Mouse (Mus musculus): ENCODE results near the gene Rdh16f2. TPM values are rescaled to one million over a fixed set of nuclear protein-coding genes. Genes with fewer than 3 reads are reported as not detected.
"Not testable (repeated sequence)": the region's sequence is repeated elsewhere in the genome, so short reads cannot be mapped to it uniquely, and the experiment has no call there.

Gene Rdh16f2
- total RNA-seq (2014; fragmentation: Nextera tagmentation) (not detected in 2 replicates), total RNA-seq (2017) (not detected in 2 replicates)

- ATAC-seq (replicated peaks; ENCODE audit: low FRiP score, low TSS enrichment, poor library complexity, severe bottlenecking) = no peak
These were observed at the start of gene Rdh16f2 for GRCm38 (mm10) chr10:127866232-127866631. Rdh16f2 (plus strand) TSS chr10:127866474.

- not testable (repeated sequence) for ATAC-seq (replicated peaks; ENCODE audit: low FRiP score, low TSS enrichment, poor library complexity, severe bottlenecking)
These were observed 48.9 kb upstream of the Rdh16f2 start for GRCm38 (mm10) chr10:127817268-127817910.

GRCm38 (mm10) chr10:127821806-127822205, 44.5 kb upstream of the Rdh16f2 start:
- ATAC-seq (replicated peaks; ENCODE audit: low FRiP score, low TSS enrichment, poor library complexity, severe bottlenecking) = not testable (repeated sequence)

GRCm38 (mm10) chr10:127825386-127825785, 40.9 kb upstream of the Rdh16f2 start:
- ATAC-seq (replicated peaks; ENCODE audit: low FRiP score, low TSS enrichment, poor library complexity, severe bottlenecking) = no peak

GRCm38 (mm10) chr10:127829121-127829520, 37.2 kb upstream of the Rdh16f2 start:
- ATAC-seq (replicated peaks; ENCODE audit: low FRiP score, low TSS enrichment, poor library complexity, severe bottlenecking) = no peak

- not testable (repeated sequence) for ATAC-seq (replicated peaks; ENCODE audit: low FRiP score, low TSS enrichment, poor library complexity, severe bottlenecking)
These were observed 32.1 kb upstream of the Rdh16f2 start for GRCm38 (mm10) chr10:127834186-127834585.

GRCm38 (mm10) chr10:127835292-127835691, 31.0 kb upstream of the Rdh16f2 start:
- ATAC-seq (replicated peaks; ENCODE audit: low FRiP score, low TSS enrichment, poor library complexity, severe bottlenecking) = no peak

- ATAC-seq (replicated peaks; ENCODE audit: low FRiP score, low TSS enrichment, poor library complexity, severe bottlenecking) = not testable (repeated sequence)
These were observed 28.5 kb upstream of the Rdh16f2 start for GRCm38 (mm10) chr10:127837793-127838192.

- no peak for ATAC-seq (replicated peaks; ENCODE audit: low FRiP score, low TSS enrichment, poor library complexity, severe bottlenecking)
These were observed 27.7 kb upstream of the Rdh16f2 start for GRCm38 (mm10) chr10:127838539-127838938.

GRCm38 (mm10) chr10:127840776-127841175, 25.5 kb upstream of the Rdh16f2 start:
- ATAC-seq (replicated peaks; ENCODE audit: low FRiP score, low TSS enrichment, poor library complexity, severe bottlenecking) = no peak

GRCm38 (mm10) chr10:127845945-127846344, 20.3 kb upstream of the Rdh16f2 start:
- not testable (repeated sequence) for ATAC-seq (replicated peaks; ENCODE audit: low FRiP score, low TSS enrichment, poor library complexity, severe bottlenecking)

GRCm38 (mm10) chr10:127848089-127848488, 18.2 kb upstream of the Rdh16f2 start:
- ATAC-seq (replicated peaks; ENCODE audit: low FRiP score, low TSS enrichment, poor library complexity, severe bottlenecking) = no peak

- ATAC-seq (replicated peaks; ENCODE audit: low FRiP score, low TSS enrichment, poor library complexity, severe bottlenecking) = no peak
These were observed 16.6 kb upstream of the Rdh16f2 start, which contains the start of gene Rdh19 for GRCm38 (mm10) chr10:127849628-127850027. Rdh19 (plus strand) TSS chr10:127849928.

GRCm38 (mm10) chr10:127856376-127856775, 9.9 kb upstream of the Rdh16f2 start:
- no peak for ATAC-seq (replicated peaks; ENCODE audit: low FRiP score, low TSS enrichment, poor library complexity, severe bottlenecking)

GRCm38 (mm10) chr10:127864931-127865330, 1.3 kb upstream of the Rdh16f2 start:
- no peak for ATAC-seq (replicated peaks; ENCODE audit: low FRiP score, low TSS enrichment, poor library complexity, severe bottlenecking)

GRCm38 (mm10) chr10:127872484-127872883, 6.2 kb downstream of the Rdh16f2 start:
- ATAC-seq (replicated peaks; ENCODE audit: low FRiP score, low TSS enrichment, poor library complexity, severe bottlenecking) = no peak

- ATAC-seq (replicated peaks; ENCODE audit: low FRiP score, low TSS enrichment, poor library complexity, severe bottlenecking) = 0 out of 2 replicates have a peak, but pooled peaks have one; percentile 33
These were observed 11.4 kb downstream of the Rdh16f2 start for GRCm38 (mm10) chr10:127877681-127878080.

GRCm38 (mm10) chr10:127878262-127879057, 12.2 kb downstream of the Rdh16f2 start:
- no peak for ATAC-seq (replicated peaks; ENCODE audit: low FRiP score, low TSS enrichment, poor library complexity, severe bottlenecking)

GRCm38 (mm10) chr10:127879155-127879688, 12.9 kb downstream of the Rdh16f2 start:
- ATAC-seq (replicated peaks; ENCODE audit: low FRiP score, low TSS enrichment, poor library complexity, severe bottlenecking) = peak; percentile 72

- no peak for ATAC-seq (replicated peaks; ENCODE audit: low FRiP score, low TSS enrichment, poor library complexity, severe bottlenecking)
These were observed 14.8 kb downstream of the Rdh16f2 start for GRCm38 (mm10) chr10:127881041-127881440.

Data from megakaryocyte-erythroid progenitor cell, adult 5-6 weeks (primary cell).